Mouse (Mus musculus) adrenal gland, adult 8-10 months (tissue): ENCODE data around the gene Taf8. TPM values are rescaled to one million over a fixed set of nuclear protein-coding genes. Genes with fewer than 3 reads are reported as not detected.
A peak's percentile ranks its signal among the peaks of the same experiment; 100 is the strongest.

Source experiments
- DNase-seq: peaks from one replicate; pipeline ENCODE4 v3.0.0; 2022
- total RNA-seq, 4 experiments: library from RNA; stranded (reverse); gene quantifications; 2 replicates each; pipeline ENCODE4 v1.2.4; 2022

Gene Taf8
- 10 to 100 TPM; 22.8 to 29.9 (median 25.9) TPM for total RNA-seq

GRCm38 (mm10) chr17:47501946-47502706 is at the start of gene Taf8:
Taf8 (minus strand) TSS chr17:47502292.
- peak; percentile 91 for DNase-seq

GRCm38 (mm10) chr17:47551049-47551448 is 49.0 kb upstream of the Taf8 start:
- DNase-seq, result no peak

GRCm38 (mm10) chr17:47545861-47546331 is 43.8 kb upstream of the Taf8 start:
- DNase-seq, result peak; percentile 85

GRCm38 (mm10) chr17:47545154-47545553 is 43.1 kb upstream of the Taf8 start:
- no peak for DNase-seq

- DNase-seq, result no peak
These were observed 41.1 kb upstream of the Taf8 start for GRCm38 (mm10) chr17:47543051-47543650.

- no peak for DNase-seq
These were observed 40.0 kb upstream of the Taf8 start for GRCm38 (mm10) chr17:47542061-47542460.

- no peak for DNase-seq
These were observed 37.0 kb upstream of the Taf8 start for GRCm38 (mm10) chr17:47539128-47539527.

- no peak for DNase-seq
These were observed 36.0 kb upstream of the Taf8 start for GRCm38 (mm10) chr17:47538049-47538448.

GRCm38 (mm10) chr17:47535812-47536236 is 33.7 kb upstream of the Taf8 start:
- DNase-seq, result no peak

- DNase-seq, result no peak
These were observed 31.6 kb upstream of the Taf8 start for GRCm38 (mm10) chr17:47533691-47534090.

- no peak for DNase-seq
These were observed 30.3 kb upstream of the Taf8 start for GRCm38 (mm10) chr17:47532364-47532763.

GRCm38 (mm10) chr17:47531387-47531818 is 29.3 kb upstream of the Taf8 start:
- DNase-seq, result no peak

GRCm38 (mm10) chr17:47529595-47529994 is 27.5 kb upstream of the Taf8 start:
- no peak for DNase-seq

- DNase-seq, result no peak
These were observed 26.8 kb upstream of the Taf8 start for GRCm38 (mm10) chr17:47528919-47529318.

- no peak for DNase-seq
These were observed 25.6 kb upstream of the Taf8 start for GRCm38 (mm10) chr17:47527581-47528300.

GRCm38 (mm10) chr17:47526856-47527520 is 24.9 kb upstream of the Taf8 start:
- DNase-seq, result no peak

- DNase-seq, result no peak
These were observed 22.9 kb upstream of the Taf8 start for GRCm38 (mm10) chr17:47524991-47525390.

GRCm38 (mm10) chr17:47524055-47524454 is 22.0 kb upstream of the Taf8 start:
- DNase-seq, result no peak

- DNase-seq, result no peak
These were observed 21.2 kb upstream of the Taf8 start for GRCm38 (mm10) chr17:47523211-47523682.

GRCm38 (mm10) chr17:47522536-47522935 is 20.4 kb upstream of the Taf8 start:
- DNase-seq, result no peak

GRCm38 (mm10) chr17:47521551-47522258 is 19.6 kb upstream of the Taf8 start:
- DNase-seq, result no peak

GRCm38 (mm10) chr17:47518205-47518604 is 16.1 kb upstream of the Taf8 start:
- DNase-seq, result no peak
